Mouse (Mus musculus): ENCODE measurements around the gene Otud7a. TPM values are rescaled to one million over a fixed set of nuclear protein-coding genes. Genes with fewer than 3 reads are reported as not detected.
"Not testable (repeated sequence)": the region's sequence is repeated elsewhere in the genome, so short reads cannot be mapped to it uniquely, and the experiment has no call there.

Otud7a gene
- polyA plus RNA-seq, 1 experiment from 2014 or later, result 5.5 TPM

- H3K36me3 ChIP-seq, result no peaks in the 10 kb centered on the region
- no peak for ATAC-seq (ENCODE audit: low FRiP score)
- H3K9me3 ChIP-seq (replicated peaks), result no peaks in the 10 kb centered on the region
- peaks cover 3% of the 10 kb centered on the region for H3K4me1 ChIP-seq
- H3K9ac ChIP-seq (replicated peaks), result no peak overlapping the region
- H3K4me2 ChIP-seq, result no peak overlapping the region
- no peak overlapping the region for H3K4me3 ChIP-seq (replicated peaks)
- H3K27me3 ChIP-seq (replicated peaks), result no peaks in the 10 kb centered on the region
- WGBS, result 83% methylated on average over 3 of the region's 3 CpGs
- no peak overlapping the region for H3K27ac ChIP-seq (replicated peaks)
Observed at GRCm38 (mm10) chr7:63662757-63663156, 218.2 kb downstream of the Otud7a start.

DNA sequence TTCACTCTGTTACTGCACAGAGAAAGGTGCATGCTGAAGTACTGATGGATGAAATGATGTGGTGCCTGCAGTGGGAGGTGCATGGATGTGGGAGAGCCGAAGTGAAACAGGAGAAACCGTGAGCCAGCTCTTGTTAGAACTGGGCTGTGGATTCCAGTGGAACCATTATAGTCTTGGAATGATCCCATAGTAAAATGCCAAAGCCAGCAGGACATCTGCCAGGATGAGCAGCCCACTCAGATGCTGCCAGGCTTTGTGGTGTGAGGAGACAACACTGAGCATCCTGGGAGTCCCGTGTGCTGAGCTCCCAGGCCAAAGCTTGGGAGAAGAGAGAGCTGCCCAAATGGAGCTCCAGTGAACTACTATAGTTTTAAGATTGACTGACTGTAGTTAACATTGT, 220.9 kb downstream of the Otud7a start:
- peaks cover 21% of the 10 kb centered on the region for H3K4me1 ChIP-seq
- no peak overlapping the region for H3K4me3 ChIP-seq (replicated peaks)
- H3K9ac ChIP-seq (replicated peaks), result no peak overlapping the region
- no peaks in the 10 kb centered on the region for H3K9me3 ChIP-seq (replicated peaks)
- H3K4me2 ChIP-seq, result no peak overlapping the region
- H3K27me3 ChIP-seq (replicated peaks), result no peaks in the 10 kb centered on the region
- H3K36me3 ChIP-seq, result no peaks in the 10 kb centered on the region
- 80% methylated on average over 3 of the region's 3 CpGs for WGBS
- no peak for ATAC-seq (ENCODE audit: low FRiP score)
- H3K27ac ChIP-seq (replicated peaks), result no peak overlapping the region

- peak; percentile 68; the same call in 1 of the 2 replicates for ATAC-seq (ENCODE audit: low FRiP score)
- H3K9ac ChIP-seq (replicated peaks), result no peak overlapping the region
- 20% methylated on average over 15 of the region's 15 CpGs for WGBS
Observed at GRCm38 (mm10) chr7:63667986-63668741, 223.6 kb downstream of the Otud7a start.

GRCm38 (mm10) chr7:63668951-63669350, 224.4 kb downstream of the Otud7a start:
- Histone ChIP-seq H3K4me2 (peak overlapping the region; percentile 35; the same call in 1 of the 2 replicates), H3K4me3 (replicated peaks) (no peak overlapping the region), H3K27me3 (replicated peaks) (no peaks in the 10 kb centered on the region), H3K9me3 (replicated peaks) (no peaks in the 10 kb centered on the region), H3K4me1 (peaks cover 25% of the 10 kb centered on the region), H3K9ac (replicated peaks) (no peak overlapping the region), H3K36me3 (no peaks in the 10 kb centered on the region), H3K27ac (replicated peaks) (peak overlapping the region; percentile 75)
- peak; percentile 79 for ATAC-seq (ENCODE audit: low FRiP score)
- WGBS, result 51% methylated on average over 14 of the region's 14 CpGs

More at GRCm38 (mm10) chr7:63667986-63668741, 223.6 kb downstream of the Otud7a start:
- peaks cover 25% of the 10 kb centered on the region for H3K4me1 ChIP-seq
- H3K27me3 ChIP-seq (replicated peaks), result no peaks in the 10 kb centered on the region
- H3K4me3 ChIP-seq (replicated peaks), result no peak overlapping the region
- H3K27ac ChIP-seq (replicated peaks), result peak overlapping the region; percentile 75
- H3K36me3 ChIP-seq, result no peaks in the 10 kb centered on the region
- peak overlapping the region; percentile 35 for H3K4me2 ChIP-seq
- no peaks in the 10 kb centered on the region for H3K9me3 ChIP-seq (replicated peaks)

DNA sequence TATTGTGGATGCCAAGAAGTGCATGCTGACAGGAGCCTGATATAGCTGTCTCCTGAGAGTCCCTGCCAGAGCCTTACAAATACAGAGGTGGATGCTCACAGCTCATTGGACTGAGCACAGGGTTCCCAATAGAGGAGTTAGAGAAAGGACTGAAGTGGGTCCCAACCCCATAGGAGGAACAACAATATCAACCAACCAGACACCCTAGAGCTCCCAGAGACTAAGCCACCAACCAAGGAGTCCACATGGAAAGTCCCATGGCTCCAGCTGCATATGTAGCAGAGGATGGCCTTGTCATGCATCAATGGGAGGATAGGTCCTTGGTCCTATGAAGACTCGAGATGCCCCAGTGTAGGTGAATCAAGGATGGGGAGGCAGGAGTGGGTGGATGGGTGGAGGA, 226.4 kb downstream of the Otud7a start:
- ATAC-seq (ENCODE audit: low FRiP score); H3K9me3 ChIP-seq (replicated peaks): not testable (repeated sequence)
- 90% methylated on average over 1 of the region's 1 CpGs for WGBS

GRCm38 (mm10) chr7:63671904-63672303, 227.4 kb downstream of the Otud7a start:
- no peaks in the 10 kb centered on the region for H3K36me3 ChIP-seq
- H3K27ac ChIP-seq (replicated peaks), result 0 out of 2 replicates have a peak overlapping the region, but pooled peaks have one; percentile 28
- 28% methylated on average over 3 of the region's 3 CpGs for WGBS
- H3K4me3 ChIP-seq (replicated peaks), result no peak overlapping the region
- peak; percentile 58 for ATAC-seq (ENCODE audit: low FRiP score)
- no peaks in the 10 kb centered on the region for H3K27me3 ChIP-seq (replicated peaks)
- H3K4me1 ChIP-seq, result peaks cover 25% of the 10 kb centered on the region
- H3K9ac ChIP-seq (replicated peaks), result no peak overlapping the region
- H3K9me3 ChIP-seq (replicated peaks), result no peaks in the 10 kb centered on the region
- H3K4me2 ChIP-seq, result no peak overlapping the region

More for the DNA sequence above, 226.4 kb downstream of the Otud7a start:
- not testable (repeated sequence) for H3K4me2 ChIP-seq; H3K27me3 ChIP-seq (replicated peaks); H3K36me3 ChIP-seq; H3K9ac ChIP-seq (replicated peaks); H3K4me3 ChIP-seq (replicated peaks); H3K27ac ChIP-seq (replicated peaks)
- H3K4me1 ChIP-seq, result peaks cover 25% of the 10 kb centered on the region

DNA sequence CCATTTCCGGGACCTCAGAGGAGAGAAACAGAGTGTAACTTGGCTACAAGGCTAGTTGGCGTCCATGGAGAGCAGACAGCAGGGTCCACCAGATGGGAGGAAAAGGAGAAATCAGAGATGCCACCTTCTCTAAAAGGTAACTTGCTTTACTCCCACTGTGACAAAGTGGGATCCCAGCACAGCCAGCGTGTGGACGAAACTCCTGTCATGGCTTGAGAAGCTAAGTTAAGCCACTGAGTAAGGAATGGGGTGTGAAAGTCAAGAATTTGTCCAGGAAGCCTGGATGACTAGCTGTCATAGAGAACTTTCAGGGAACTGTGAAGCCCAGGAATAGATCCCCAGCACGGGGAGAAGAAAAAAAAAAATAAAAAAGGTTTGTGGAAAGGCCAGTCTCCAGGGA, 232.1 kb downstream of the Otud7a start:
- WGBS, result 92% methylated on average over 5 of the region's 5 CpGs
- Histone ChIP-seq H3K9me3 (replicated peaks) (no peaks in the 10 kb centered on the region), H3K36me3 (no peaks in the 10 kb centered on the region), H3K4me3 (replicated peaks) (no peak overlapping the region), H3K4me2 (no peak overlapping the region), H3K27me3 (replicated peaks) (no peaks in the 10 kb centered on the region), H3K4me1 (0 out of 2 replicates have a peak, but pooled peaks cover 3% of the 10 kb centered on the region), H3K9ac (replicated peaks) (no peak overlapping the region), H3K27ac (replicated peaks) (no peak overlapping the region)
- no peak for ATAC-seq (ENCODE audit: low FRiP score)

GRCm38 (mm10) chr7:63677149-63677548, 232.6 kb downstream of the Otud7a start:
- no peaks in the 10 kb centered on the region for H3K9me3 ChIP-seq (replicated peaks)
- H3K36me3 ChIP-seq, result no peaks in the 10 kb centered on the region
- no peak overlapping the region for H3K27ac ChIP-seq (replicated peaks)
- H3K4me2 ChIP-seq, result no peak overlapping the region
- H3K9ac ChIP-seq (replicated peaks), result no peak overlapping the region
- ATAC-seq (ENCODE audit: low FRiP score), result no peak
- 72% methylated on average over 2 of the region's 2 CpGs for WGBS
- no peak overlapping the region for H3K4me3 ChIP-seq (replicated peaks)
- no peaks in the 10 kb centered on the region for H3K4me1 ChIP-seq
- H3K27me3 ChIP-seq (replicated peaks), result no peaks in the 10 kb centered on the region

GRCm38 (mm10) chr7:63687056-63687455, 242.5 kb downstream of the Otud7a start:
- ATAC-seq (ENCODE audit: low FRiP score), result no peak
- 84% methylated on average over 4 of the region's 4 CpGs for whole genome bisulfite sequencing
- H3K4me3 ChIP-seq (replicated peaks), result no peak overlapping the region
- H3K27ac ChIP-seq (replicated peaks), result no peak overlapping the region
- no peaks in the 10 kb centered on the region for H3K9me3 ChIP-seq (replicated peaks)
- H3K4me1 ChIP-seq, result no peaks in the 10 kb centered on the region
- H3K9ac ChIP-seq (replicated peaks), result no peak overlapping the region
- H3K4me2 ChIP-seq, result no peak overlapping the region
- H3K36me3 ChIP-seq, result no peaks in the 10 kb centered on the region
- no peaks in the 10 kb centered on the region for H3K27me3 ChIP-seq (replicated peaks)

GRCm38 (mm10) chr7:63697921-63698320, 253.4 kb downstream of the Otud7a start:
- WGBS, result 81% methylated on average over 4 of the region's 4 CpGs
- Histone ChIP-seq H3K4me3 (replicated peaks) (no peak overlapping the region), H3K4me2 (no peak overlapping the region), H3K9ac (replicated peaks) (no peak overlapping the region), H3K36me3 (peaks cover 20% of the 10 kb centered on the region), H3K27ac (replicated peaks) (no peak overlapping the region), H3K9me3 (replicated peaks) (no peaks in the 10 kb centered on the region), H3K27me3 (replicated peaks) (no peaks in the 10 kb centered on the region), H3K4me1 (no peaks in the 10 kb centered on the region)
- ATAC-seq (ENCODE audit: low FRiP score), result no peak

DNA sequence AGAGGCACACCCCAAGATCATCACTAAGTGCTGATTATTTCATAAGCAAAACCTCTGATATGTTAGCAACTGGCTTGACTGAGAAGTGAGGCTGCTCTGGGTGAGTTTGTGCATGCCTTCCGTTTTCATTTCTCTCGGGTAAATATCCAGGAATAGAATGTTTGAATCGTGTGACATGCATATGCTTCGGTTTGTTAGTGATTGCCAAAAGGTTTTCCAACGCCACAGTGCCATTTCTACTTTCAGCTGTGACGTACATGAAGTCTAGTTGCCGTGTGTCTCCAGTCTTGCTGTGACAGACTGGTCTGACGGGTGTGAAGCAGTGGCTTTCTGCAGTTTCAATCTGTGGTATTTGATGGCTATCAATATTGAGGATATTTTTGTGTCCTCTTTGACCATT, 273.4 kb downstream of the Otud7a start:
- H3K27me3 ChIP-seq (replicated peaks), result no peaks in the 10 kb centered on the region
- no peaks in the 10 kb centered on the region for H3K36me3 ChIP-seq
- no peak for ATAC-seq (ENCODE audit: low FRiP score)
- no peaks in the 10 kb centered on the region for H3K9me3 ChIP-seq (replicated peaks)
- no peak overlapping the region for H3K4me2 ChIP-seq
- H3K27ac ChIP-seq (replicated peaks), result no peak overlapping the region
- H3K4me1 ChIP-seq, result no peaks in the 10 kb centered on the region
- no peak overlapping the region for H3K9ac ChIP-seq (replicated peaks)
- WGBS, result 88% methylated on average over 8 of the region's 8 CpGs
- H3K4me3 ChIP-seq (replicated peaks), result no peak overlapping the region

GRCm38 (mm10) chr7:63719183-63719944, 274.8 kb downstream of the Otud7a start:
- no peaks in the 10 kb centered on the region for H3K9me3 ChIP-seq (replicated peaks)
- H3K4me2 ChIP-seq, result no peak overlapping the region
- ATAC-seq (ENCODE audit: low FRiP score), result no peak
- H3K9ac ChIP-seq (replicated peaks), result no peak overlapping the region
- H3K36me3 ChIP-seq, result no peaks in the 10 kb centered on the region
- H3K27ac ChIP-seq (replicated peaks), result no peak overlapping the region
- H3K4me3 ChIP-seq (replicated peaks), result no peak overlapping the region
- 84% methylated on average over 13 of the region's 13 CpGs for WGBS
- H3K4me1 ChIP-seq, result no peaks in the 10 kb centered on the region
- H3K27me3 ChIP-seq (replicated peaks), result no peaks in the 10 kb centered on the region
